Mouse (Mus musculus) urinary bladder, postnatal 4 days (tissue): Measurements from ENCODE around the gene Cldn20.

Experiments used
- DNase-seq, 2 experiments: peaks; one replicate each; pipeline ENCODE4 v3.0.0; 2021 to 2022; ENCODE audit warnings: low spot score in 2 of 2

Gene Cldn20

DNA sequence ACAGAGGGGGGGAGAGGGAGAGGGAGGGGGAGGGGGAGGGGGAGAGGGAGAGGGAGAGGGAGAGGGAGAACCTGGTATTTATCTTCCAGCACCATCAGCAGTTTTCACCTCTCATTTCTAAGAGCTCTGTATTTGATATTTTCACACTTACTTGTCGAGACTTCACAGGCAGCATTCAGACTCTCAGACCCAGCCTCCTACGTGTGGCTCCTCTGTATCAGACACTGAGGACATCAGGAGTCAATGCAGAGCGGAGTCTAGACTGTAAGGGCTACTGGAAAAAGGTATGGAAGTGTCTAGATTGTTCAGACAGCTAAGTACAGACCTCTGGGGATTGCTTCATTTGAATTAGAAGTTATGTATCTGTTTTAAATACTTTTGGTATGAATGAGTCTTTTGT is 2.8 kb upstream of the Cldn20 start:
- DNase-seq, result no peak

GRCm38 (mm10) chr17:3530549-3530948 is 1.8 kb upstream of the Cldn20 start:
- DNase-seq, result no peak

- no peak for DNase-seq
These were observed 713 bp upstream of the Cldn20 start for GRCm38 (mm10) chr17:3531641-3532040.

- DNase-seq, result no peak
These were observed 1.1 kb downstream of the Cldn20 start for GRCm38 (mm10) chr17:3533425-3533824.

- DNase-seq, result no peak
These were observed 8.0 kb downstream of the Cldn20 start for GRCm38 (mm10) chr17:3540304-3540703.

DNA sequence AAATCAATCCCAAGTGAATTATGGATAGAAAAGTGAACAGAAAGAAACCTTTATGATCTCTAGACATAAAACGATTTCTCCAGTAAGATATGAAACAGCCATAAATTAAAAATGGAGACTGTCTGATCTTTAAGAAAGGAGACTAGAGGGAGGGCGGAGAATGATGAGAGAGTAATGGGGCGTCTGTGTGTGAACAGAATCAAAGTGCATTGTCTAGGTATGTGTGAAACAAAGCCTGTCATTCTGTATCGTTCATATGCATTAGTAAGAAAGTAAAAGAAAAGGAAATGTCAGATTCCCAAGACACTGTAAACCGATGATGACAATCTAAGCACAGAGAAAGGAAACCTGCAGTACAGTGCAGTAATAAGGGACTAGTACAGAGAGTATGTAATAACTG is 8.7 kb downstream of the Cldn20 start:
- no peak for DNase-seq

DNA sequence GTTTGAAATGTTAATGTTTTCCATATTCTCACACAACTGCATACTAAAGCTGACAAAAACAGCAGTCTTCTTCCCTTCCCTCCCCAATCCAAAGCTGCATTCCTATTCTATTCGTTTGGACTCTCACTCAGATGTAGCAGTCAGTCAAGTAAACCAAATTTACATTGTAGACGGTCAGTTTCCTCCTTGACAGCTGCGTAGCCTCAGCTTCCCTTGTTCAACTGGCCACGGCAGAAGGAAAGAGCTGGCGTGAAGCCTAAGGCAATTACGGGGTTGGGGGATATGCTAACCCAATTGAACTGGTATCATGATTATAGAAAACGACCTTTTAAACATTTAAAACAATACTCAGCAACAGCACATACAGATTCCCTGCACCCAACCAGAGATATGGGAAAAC is 15.4 kb downstream of the Cldn20 start:
- DNase-seq, result no peak

DNA sequence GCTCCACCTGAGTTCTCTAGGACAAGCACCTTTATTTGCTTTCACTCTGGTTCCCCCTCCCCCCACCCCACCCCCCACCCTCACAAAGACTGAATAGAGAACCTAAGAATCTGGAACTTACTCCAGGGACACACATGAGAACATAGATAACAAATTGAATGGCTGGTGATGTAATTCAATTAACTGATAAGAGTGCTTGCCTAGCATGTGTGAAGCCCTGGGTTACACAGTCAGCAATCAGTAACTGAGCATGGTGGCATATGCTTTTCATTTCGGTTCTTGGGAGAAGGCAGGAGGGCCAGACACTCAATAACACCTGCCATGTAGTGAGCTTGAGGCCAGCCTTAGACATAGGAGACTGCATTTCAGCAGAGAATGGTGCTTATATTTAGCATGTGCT is 23.9 kb downstream of the Cldn20 start:
- no peak for DNase-seq

DNA sequence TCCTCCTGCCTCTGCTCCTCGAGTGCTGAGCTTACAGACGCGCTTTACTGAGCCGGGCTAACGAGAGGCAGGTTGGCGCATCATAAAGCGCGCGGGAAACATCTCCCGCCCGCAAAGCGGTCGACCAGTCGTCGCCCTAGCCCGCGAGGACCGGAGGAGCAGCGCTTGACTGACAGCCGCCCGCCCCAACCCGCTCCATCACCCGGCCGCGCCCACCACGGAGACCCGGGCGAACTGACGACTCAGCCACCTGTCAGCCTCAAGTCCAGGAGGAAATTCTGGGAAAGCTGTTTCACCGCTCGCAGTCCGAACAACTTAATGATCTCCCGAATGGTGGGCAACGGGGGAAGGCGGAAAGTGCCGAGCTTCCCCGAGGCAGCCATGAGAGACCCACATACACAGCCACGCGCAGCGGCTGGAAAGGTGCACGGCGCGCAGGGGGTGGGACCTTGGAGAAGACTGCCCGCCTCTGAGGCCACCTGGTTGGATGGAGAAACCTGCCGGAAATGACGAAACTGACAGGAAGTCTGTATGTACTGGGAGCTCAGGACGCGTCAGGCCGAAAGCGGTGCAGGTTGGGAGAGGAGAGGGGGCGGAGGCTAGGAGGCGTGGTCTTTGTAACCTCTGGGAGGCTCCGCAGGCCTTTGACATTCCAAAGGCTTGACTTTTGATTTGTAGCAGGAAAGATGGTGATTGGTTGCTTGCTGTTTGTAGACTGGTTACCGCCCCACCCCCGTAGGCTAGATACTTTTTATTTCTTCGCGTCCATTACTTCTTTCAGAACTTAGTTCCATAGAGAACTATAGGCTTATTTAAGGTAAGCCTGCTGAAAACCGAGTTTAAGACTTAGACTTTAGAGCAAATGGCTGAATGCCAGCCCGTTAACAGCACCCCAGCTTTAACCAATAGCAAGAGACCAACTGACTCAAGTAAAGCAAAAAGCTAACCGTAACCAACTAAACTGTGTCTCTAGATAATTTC is 25.3 kb downstream of the Cldn20 start, which contains the start of gene Tfb1m:
TSS of gene Tfb1m (minus strand) at position 451 of the 981 bp plus-strand sequence.
- peak; percentile 96 for DNase-seq

DNA sequence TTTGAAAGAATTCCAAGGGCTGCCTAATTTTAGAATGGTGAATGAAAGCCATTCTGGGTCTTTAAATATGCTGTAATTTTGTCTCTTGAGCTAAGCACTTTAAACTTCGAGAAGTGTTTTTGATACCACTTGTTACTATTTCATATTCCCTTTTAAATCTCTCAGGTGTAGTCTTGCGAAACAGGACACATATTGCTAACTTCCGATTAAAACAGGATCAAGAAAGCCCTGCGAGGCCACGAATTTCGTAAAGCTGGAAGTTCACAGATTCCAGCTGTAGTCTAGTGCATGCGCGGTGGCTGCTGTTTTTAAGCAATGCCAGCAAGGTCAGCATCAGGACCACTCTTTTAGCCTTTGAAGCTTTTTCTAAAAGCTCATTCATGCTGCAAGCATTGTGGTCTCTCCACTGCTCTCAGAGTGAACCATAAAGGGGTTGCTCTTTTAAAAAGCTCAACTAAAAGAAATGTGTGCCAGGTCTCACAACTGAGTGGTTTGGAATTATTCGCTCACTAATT is 26.1 kb downstream of the Cldn20 start:
- DNase-seq, result no peak

DNA sequence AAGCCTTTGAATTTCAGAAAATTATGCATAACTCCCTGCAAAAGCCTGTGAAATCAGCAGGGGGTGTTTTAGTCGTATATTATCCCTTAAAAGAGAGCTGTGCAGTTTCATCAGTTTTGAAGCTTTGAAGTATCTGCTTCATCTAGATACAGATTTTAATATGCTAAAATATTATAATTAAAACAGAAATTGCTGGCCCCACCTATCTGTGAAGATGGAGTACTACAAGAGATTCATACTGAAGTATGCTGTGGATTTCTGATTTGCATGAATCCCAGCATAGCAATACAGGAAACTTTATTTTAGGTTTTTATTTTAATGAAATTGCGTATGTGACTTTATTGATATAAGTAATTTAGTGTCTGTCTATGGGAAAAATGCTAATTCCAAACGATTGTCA is 28.2 kb downstream of the Cldn20 start:
- no peak for DNase-seq

GRCm38 (mm10) chr17:3562405-3562804 is 30.1 kb downstream of the Cldn20 start:
- DNase-seq, result no peak

GRCm38 (mm10) chr17:3570876-3571275 is 38.5 kb downstream of the Cldn20 start:
- peak; percentile 52 to 74 for DNase-seq
